Mouse (Mus musculus): ENCODE measurements around the gene Plppr2. TPM values are rescaled to one million over a fixed set of nuclear protein-coding genes. Genes with fewer than 3 reads are reported as not detected.

The Plppr2 gene
- total RNA-seq (2014; rRNA removed; ENCODE audit: low replicate concordance) (2.6 and 6.4 TPM in 2 replicates), polyA plus RNA-seq (2015; fragmentation: Nextera tagmentation; extraction: Ambion mirVana) (0.86 and 1.4 TPM in 2 replicates)

DNA sequence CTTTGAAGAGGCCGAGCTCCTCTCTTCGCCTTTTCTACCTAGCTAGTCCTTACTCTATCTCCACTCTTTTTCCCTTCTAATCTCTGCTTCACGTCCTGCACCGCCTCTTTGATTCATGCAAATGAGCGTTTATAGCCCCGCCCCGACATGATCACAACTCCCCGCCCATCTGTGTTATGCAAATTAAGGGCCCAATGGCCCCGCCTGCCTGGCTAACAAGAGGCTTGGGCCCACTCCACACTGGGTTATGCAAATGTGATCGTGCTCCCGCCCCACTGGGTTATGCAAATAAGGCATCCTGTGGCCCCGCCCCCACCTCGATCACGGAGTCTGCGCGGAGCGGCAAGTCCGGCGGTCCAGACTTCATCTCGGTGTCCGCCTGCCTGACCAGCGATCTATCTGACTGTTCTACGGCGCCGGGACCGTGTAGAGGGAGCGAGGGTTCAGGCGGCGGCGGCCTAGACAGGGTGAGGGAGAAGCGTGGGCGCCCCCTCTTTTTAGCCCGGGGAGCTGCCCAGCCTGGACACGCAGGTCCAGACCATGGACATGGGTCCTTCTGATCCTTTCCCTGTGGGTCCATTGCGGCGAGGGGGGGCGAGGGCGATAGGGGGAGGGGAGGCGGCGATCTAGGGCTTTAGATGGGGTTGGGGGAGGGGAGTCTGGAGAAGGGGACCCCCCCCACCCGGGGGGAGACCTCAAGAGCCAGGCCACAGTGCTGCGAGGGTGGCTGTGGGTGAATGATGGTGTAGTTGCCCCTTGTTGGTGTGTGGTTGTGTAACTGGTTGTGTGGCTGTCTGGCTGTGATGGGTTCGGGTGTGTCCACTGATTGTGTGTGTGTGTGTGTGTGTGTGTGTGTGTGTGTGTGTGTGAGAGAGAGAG, at the start of gene Plppr2:
Plppr2 (plus strand) TSS at position 342 of the 879 bp plus-strand sequence.
- H3K9me3 ChIP-seq (replicated peaks; ENCODE audit: control insufficient read depth, low read length): no peaks in the 10 kb centered on the region
- H3K36me3 ChIP-seq (replicated peaks; ENCODE audit: control insufficient read depth, insufficient read depth, low read length): no peaks in the 10 kb centered on the region
- 3% methylated on average over 39 of the region's 43 CpGs for WGBS
- H3K9ac ChIP-seq (replicated peaks; ENCODE audit: low read depth, low read length): no peak within 1 kb of the TSS; the same call in 1 of the 2 replicates
- peak within 1 kb of the TSS; percentile 54 for H3K4me3 ChIP-seq (ENCODE audit: low read depth, low read length)
- H3K27me3 ChIP-seq (ENCODE audit: control insufficient read depth, insufficient read depth, low read length): no peaks in the 10 kb centered on the region
- ATAC-seq (ENCODE audit: insufficient read depth, low read depth) (peak; percentile 98), DNase-seq (ENCODE audit: low spot score) (peak; percentile 96)
- H3K4me2 ChIP-seq (ENCODE audit: low read depth, low read length): peak within 1 kb of the TSS; percentile 80
- no peak for TF ChIP-seq CTCF (IDR thresholded peaks at IDR 0.05; ENCODE audit: low read depth)
- H3K27ac ChIP-seq (ENCODE audit: low read depth): no peak within 1 kb of the TSS
- no peaks in the 10 kb centered on the region for H3K4me1 ChIP-seq (ENCODE audit: control insufficient read depth, insufficient read depth)

DNA sequence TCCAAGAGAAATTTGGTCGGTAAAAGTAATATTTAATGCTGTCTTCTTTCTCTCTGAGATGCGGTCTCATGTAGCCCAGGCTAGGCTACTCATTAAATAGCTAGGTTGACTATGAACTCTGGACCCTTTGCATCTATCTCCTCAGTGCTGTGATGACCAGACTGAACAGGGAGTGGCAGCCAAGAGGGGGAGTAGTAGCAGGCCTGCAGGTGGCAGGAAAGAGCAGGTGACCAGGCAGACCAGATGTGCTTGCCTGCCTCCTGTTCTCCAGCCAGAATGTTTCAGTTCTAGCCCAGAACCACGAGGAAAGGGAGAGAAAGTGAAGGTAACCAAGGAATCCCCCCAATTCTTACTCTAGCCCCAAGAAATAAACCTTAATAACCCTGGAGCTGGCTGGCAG, 47.6 kb upstream of the Plppr2 start:
- peak; percentile 25; the same call in 1 of the 2 replicates for TF ChIP-seq CTCF (IDR thresholded peaks at IDR 0.05; ENCODE audit: low read depth)
- TF ChIP-seq EP300 (IDR thresholded peaks at IDR 0.05; ENCODE audit: low read depth): no peak
- no peak overlapping the region for H3K4me3 ChIP-seq (ENCODE audit: low read depth, low read length)
- no peaks in the 10 kb centered on the region for H3K36me3 ChIP-seq (replicated peaks; ENCODE audit: control insufficient read depth, insufficient read depth, low read length)
- 53% methylated on average over 3 of the region's 3 CpGs for WGBS
- ATAC-seq (ENCODE audit: insufficient read depth, low read depth) (no peak), DNase-seq (ENCODE audit: low spot score) (no peak)
- H3K27me3 ChIP-seq (ENCODE audit: control insufficient read depth, insufficient read depth, low read length): no peaks in the 10 kb centered on the region
- no peak overlapping the region for H3K27ac ChIP-seq (ENCODE audit: low read depth)
- no peaks in the 10 kb centered on the region for H3K4me1 ChIP-seq (ENCODE audit: control insufficient read depth, insufficient read depth)
- no peaks in the 10 kb centered on the region for H3K9me3 ChIP-seq (replicated peaks; ENCODE audit: control insufficient read depth, low read length)
- no peak overlapping the region for H3K4me2 ChIP-seq (ENCODE audit: low read depth, low read length)
- H3K9ac ChIP-seq (replicated peaks; ENCODE audit: low read depth, low read length): no peak overlapping the region

DNA sequence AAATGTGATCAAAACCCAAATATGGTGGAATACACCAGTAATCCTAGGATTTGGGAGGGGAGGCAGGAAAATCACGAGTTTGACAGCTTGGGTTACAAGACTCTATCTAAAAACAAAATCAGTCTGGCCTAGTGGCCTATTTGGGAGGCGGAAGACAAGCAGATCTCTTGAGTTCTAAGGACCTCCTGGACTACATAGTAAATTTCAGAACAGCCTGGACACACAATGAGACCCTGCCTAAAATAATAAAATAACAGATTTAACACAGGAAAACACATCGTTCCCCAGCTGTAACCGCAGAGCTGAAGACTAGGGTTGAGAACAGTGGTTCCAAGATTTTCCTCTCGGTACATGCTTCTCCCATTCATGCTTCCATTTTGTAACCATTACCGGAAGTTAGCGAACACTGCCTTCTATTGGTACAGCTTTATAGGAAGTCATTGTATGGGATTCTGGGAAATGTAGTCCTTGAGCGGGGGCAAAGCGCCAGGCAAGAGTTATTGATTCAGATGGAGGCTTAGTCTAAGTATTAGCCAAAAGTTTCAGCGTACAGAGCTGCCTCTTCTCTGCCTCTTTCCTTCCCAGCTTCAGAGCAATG, 35.5 kb upstream of the Plppr2 start:
- Histone ChIP-seq H3K9me3 (replicated peaks; ENCODE audit: control insufficient read depth, low read length) (no peaks in the 10 kb centered on the region), H3K4me1 (ENCODE audit: control insufficient read depth, insufficient read depth) (no peaks in the 10 kb centered on the region), H3K27ac (ENCODE audit: low read depth) (no peak overlapping the region), H3K4me2 (ENCODE audit: low read depth, low read length) (peak overlapping the region; percentile 51), H3K9ac (replicated peaks; ENCODE audit: low read depth, low read length) (no peak overlapping the region), H3K27me3 (ENCODE audit: control insufficient read depth, insufficient read depth, low read length) (0 out of 2 replicates have a peak, but pooled peaks cover 6% of the 10 kb centered on the region), H3K4me3 (ENCODE audit: low read depth, low read length) (peak overlapping the region; percentile 29), H3K36me3 (replicated peaks; ENCODE audit: control insufficient read depth, insufficient read depth, low read length) (no peaks in the 10 kb centered on the region)
- TF ChIP-seq EP300 (IDR thresholded peaks at IDR 0.05; ENCODE audit: low read depth): no peak
- 0 out of 2 replicates have a peak, but pooled peaks have one; percentile 17 for TF ChIP-seq CTCF (IDR thresholded peaks at IDR 0.05; ENCODE audit: low read depth)
- DNase-seq (ENCODE audit: low spot score): peak; percentile 87
- WGBS: 11% methylated on average over 10 of the region's 10 CpGs
- ATAC-seq (ENCODE audit: insufficient read depth, low read depth): peak; percentile 83

DNA sequence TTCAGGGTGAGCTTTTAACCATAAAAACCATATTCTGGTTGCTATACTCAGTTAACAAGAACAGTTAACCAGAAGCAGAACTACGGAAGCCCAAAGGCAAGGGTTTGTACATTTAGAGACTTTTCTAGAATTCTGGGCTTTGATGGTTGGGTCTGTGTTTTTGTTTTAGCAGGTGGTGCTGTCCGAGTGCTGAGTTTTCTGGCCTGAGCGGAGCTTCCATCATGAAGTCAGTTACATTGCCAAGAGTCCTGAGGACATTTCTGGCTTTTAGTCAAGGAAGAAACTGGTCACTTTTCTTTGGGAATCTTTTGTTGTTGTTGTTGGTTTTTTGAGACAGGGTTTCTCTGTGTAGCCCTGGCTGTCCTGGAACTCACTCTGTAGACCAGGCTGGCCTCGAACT, 32.8 kb upstream of the Plppr2 start:
- no peak for ATAC-seq (ENCODE audit: insufficient read depth, low read depth)
- 70% methylated on average over 4 of the region's 4 CpGs for WGBS
- Histone ChIP-seq H3K9ac (replicated peaks; ENCODE audit: low read depth, low read length) (no peak overlapping the region), H3K4me3 (ENCODE audit: low read depth, low read length) (no peak overlapping the region), H3K36me3 (replicated peaks; ENCODE audit: control insufficient read depth, insufficient read depth, low read length) (no peaks in the 10 kb centered on the region), H3K4me2 (ENCODE audit: low read depth, low read length) (no peak overlapping the region), H3K27me3 (ENCODE audit: control insufficient read depth, insufficient read depth, low read length) (0 out of 2 replicates have a peak, but pooled peaks cover 6% of the 10 kb centered on the region), H3K9me3 (replicated peaks; ENCODE audit: control insufficient read depth, low read length) (no peaks in the 10 kb centered on the region), H3K27ac (ENCODE audit: low read depth) (no peak overlapping the region), H3K4me1 (ENCODE audit: control insufficient read depth, insufficient read depth) (no peaks in the 10 kb centered on the region)
- no peak for DNase-seq (ENCODE audit: low spot score)
- TF ChIP-seq EP300 (IDR thresholded peaks at IDR 0.05; ENCODE audit: low read depth) (no peak), CTCF (IDR thresholded peaks at IDR 0.05; ENCODE audit: low read depth) (no peak)

DNA sequence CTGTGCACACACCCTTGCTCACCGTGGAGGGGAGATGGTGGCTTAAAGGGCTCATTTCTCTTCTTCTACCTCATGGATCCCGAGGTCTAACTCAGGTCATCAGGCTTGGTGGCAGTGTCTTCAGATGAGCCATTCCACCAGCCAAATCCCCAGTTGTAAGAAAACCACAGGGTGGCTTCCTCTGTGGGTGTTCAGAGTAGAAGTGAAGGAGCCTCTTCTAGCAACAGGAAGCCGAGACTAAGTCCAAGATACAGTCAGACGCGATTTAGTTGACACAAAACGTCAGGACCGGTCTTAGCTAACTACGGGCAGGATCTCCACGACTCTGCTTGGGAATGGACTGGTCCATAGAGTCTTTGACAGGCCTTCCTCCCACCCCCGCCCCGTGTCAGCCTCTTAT, 28.6 kb upstream of the Plppr2 start:
- Histone ChIP-seq H3K9me3 (replicated peaks; ENCODE audit: control insufficient read depth, low read length) (no peaks in the 10 kb centered on the region), H3K27ac (ENCODE audit: low read depth) (no peak overlapping the region), H3K36me3 (replicated peaks; ENCODE audit: control insufficient read depth, insufficient read depth, low read length) (no peaks in the 10 kb centered on the region), H3K27me3 (ENCODE audit: control insufficient read depth, insufficient read depth, low read length) (no peaks in the 10 kb centered on the region), H3K4me1 (ENCODE audit: control insufficient read depth, insufficient read depth) (no peaks in the 10 kb centered on the region), H3K4me2 (ENCODE audit: low read depth, low read length) (no peak overlapping the region), H3K4me3 (ENCODE audit: low read depth, low read length) (no peak overlapping the region), H3K9ac (replicated peaks; ENCODE audit: low read depth, low read length) (no peak overlapping the region)
- DNase-seq (ENCODE audit: low spot score) (no peak), ATAC-seq (ENCODE audit: insufficient read depth, low read depth) (no peak)
- 57% methylated on average over 11 of the region's 11 CpGs for WGBS
- TF ChIP-seq EP300 (IDR thresholded peaks at IDR 0.05; ENCODE audit: low read depth) (no peak), CTCF (IDR thresholded peaks at IDR 0.05; ENCODE audit: low read depth) (no peak)

All from heart, postnatal 0 days (tissue).